7 mouse cellular contexts compared by ENCODE assay signal in genomic region chr2:119744163-119745111, GRCm38 (mm10). TPM values are rescaled to one million over a fixed set of nuclear protein-coding genes. Genes with fewer than 3 reads are reported as not detected.
A peak's percentile ranks its signal among the peaks of the same experiment; 100 is the strongest.
DNase-seq lines count a peak whose midpoint lies in the region; ATAC-seq and TF ChIP-seq lines count a peak whose summit lies in the region.

No protein-coding gene starts in this region.

- DNase-seq in ZHBTc4 (ENCODE audit: low read depth, low spot score), result peak; percentile 68
- peak; percentile 13 for DNase-seq in forebrain, postnatal 0 days
- DNase-seq in lung, postnatal 0 days (ENCODE audit: low spot score), result peak; percentile 84
- peak; percentile 46 for DNase-seq in retina, postnatal 1 day
- DNase-seq in cerebellum, adult 11 months, result no peak

- no peak for TF ChIP-seq EP300 in lung, postnatal 0 days (IDR thresholded peaks at IDR 0.05)

- no peak for TF ChIP-seq CTCF in E14TG2a.4 (conservative IDR thresholded peaks at IDR 0.05; ENCODE audit: low read length)
- TF ChIP-seq CTCF in forebrain, postnatal 0 days (IDR thresholded peaks at IDR 0.05; ENCODE audit: low read depth), result no peak
- TF ChIP-seq CTCF in lung, postnatal 0 days (IDR thresholded peaks at IDR 0.05), result peak; percentile 19

- 10% methylated on average over 46 of the region's 46 CpGs for WGBS in forebrain, postnatal 0 days
- 3% methylated on average over 46 of the region's 46 CpGs for WGBS in kidney, embryonic 15.5 days
- WGBS in lung, postnatal 0 days, result 8% methylated on average over 45 of the region's 46 CpGs

- peak; percentile 10; the same call in 1 of the 2 replicates for ATAC-seq in forebrain, postnatal 0 days
- 0 out of 2 replicates have a peak, but pooled peaks have one; percentile 9 for ATAC-seq in kidney, embryonic 15.5 days (replicated peaks; ENCODE audit: low FRiP score)
- ATAC-seq in lung, postnatal 0 days, result peak; percentile 82

- H3K4me1 ChIP-seq in E14TG2a.4 (replicated peaks; ENCODE audit: low read depth, low read length), result peaks cover 64% of the 10 kb centered on the region
- H3K4me1 ChIP-seq in forebrain, postnatal 0 days (ENCODE audit: insufficient read depth), result no peaks in the 10 kb centered on the region
- H3K4me1 ChIP-seq in kidney, embryonic 15.5 days, result peaks cover 48% of the 10 kb centered on the region
- H3K4me1 ChIP-seq in lung, postnatal 0 days (ENCODE audit: insufficient read depth, low read depth, low read length), result peaks cover 25% of the 10 kb centered on the region

- H3K9me3 ChIP-seq in E14TG2a.4 (ENCODE audit: low read length), result no peaks in the 10 kb centered on the region
- H3K9me3 ChIP-seq in forebrain, postnatal 0 days (ENCODE audit: low read length), result no peaks in the 10 kb centered on the region
- H3K9me3 ChIP-seq in kidney, embryonic 15.5 days (replicated peaks), result no peaks in the 10 kb centered on the region
- H3K9me3 ChIP-seq in lung, postnatal 0 days (ENCODE audit: low read length), result no peaks in the 10 kb centered on the region

- 0 out of 2 replicates have a peak, but pooled peaks cover 5% of the 10 kb centered on the region for H3K36me3 ChIP-seq in E14TG2a.4 (ENCODE audit: insufficient read depth, low read length)
- H3K36me3 ChIP-seq in forebrain, postnatal 0 days (ENCODE audit: insufficient read depth), result no peaks in the 10 kb centered on the region
- H3K36me3 ChIP-seq in kidney, embryonic 15.5 days, result no peaks in the 10 kb centered on the region
- H3K36me3 ChIP-seq in lung, postnatal 0 days (ENCODE audit: insufficient read depth, low read length), result no peaks in the 10 kb centered on the region

- no peak overlapping the region for H3K27ac ChIP-seq in forebrain, postnatal 0 days (ENCODE audit: low read depth, low read length)
- H3K27ac ChIP-seq in kidney, embryonic 15.5 days, result no peak overlapping the region
- peak overlapping the region; percentile 32; the same call in 1 of the 2 replicates for H3K27ac ChIP-seq in lung, postnatal 0 days (ENCODE audit: low read length)

- H3K9ac ChIP-seq in forebrain, postnatal 0 days, result no peak overlapping the region
- no peak overlapping the region for H3K9ac ChIP-seq in kidney, embryonic 15.5 days
- H3K9ac ChIP-seq in lung, postnatal 0 days (replicated peaks; ENCODE audit: low read depth), result no peak overlapping the region

- peak overlapping the region; percentile 90 for H3K4me3 ChIP-seq in E14TG2a.4 (replicated peaks; ENCODE audit: low read length)
- H3K4me3 ChIP-seq in forebrain, postnatal 0 days (ENCODE audit: low read depth, low read length), result peak overlapping the region; percentile 54
- peak overlapping the region; percentile 71 for H3K4me3 ChIP-seq in kidney, embryonic 15.5 days (replicated peaks)
- peak overlapping the region; percentile 17 for H3K4me3 ChIP-seq in lung, postnatal 0 days (ENCODE audit: low read depth, low read length)

- H3K4me2 ChIP-seq in forebrain, postnatal 0 days (ENCODE audit: low read depth), result peak overlapping the region; percentile 89
- H3K4me2 ChIP-seq in kidney, embryonic 15.5 days, result peak overlapping the region; percentile 100
- H3K4me2 ChIP-seq in lung, postnatal 0 days (replicated peaks; ENCODE audit: low read depth, low read length), result peak overlapping the region; percentile 100

- H3K27me3 ChIP-seq in E14TG2a.4 (ENCODE audit: insufficient read depth, low read length), result peaks cover 46% of the 10 kb centered on the region
- H3K27me3 ChIP-seq in forebrain, postnatal 0 days (ENCODE audit: insufficient read depth, low read length), result peaks cover 30% of the 10 kb centered on the region
- peaks cover 56% of the 10 kb centered on the region for H3K27me3 ChIP-seq in kidney, embryonic 15.5 days
- H3K27me3 ChIP-seq in lung, postnatal 0 days (replicated peaks; ENCODE audit: insufficient read depth, low read length), result peaks cover 17% of the 10 kb centered on the region; the same call in 1 of the 2 replicates

RNA-seq across cellular contexts. Expression of gene Itpka, which starts 2.3 kb away (rescaled TPM):
- 7.4 and 11.9 TPM in 2 replicates for total RNA-seq in forebrain, postnatal 0 days (2014; rRNA removed)
- polyA plus RNA-seq in forebrain, postnatal 0 days (2015; fragmentation: Nextera tagmentation; extraction: Ambion mirVana), result 7.4 and 8.7 TPM in 2 replicates
- 1.2 and 1.5 TPM in 2 replicates for polyA plus RNA-seq in kidney, embryonic 15.5 days (2015; fragmentation: Nextera tagmentation; extraction: Ambion mirVana)
- polyA plus RNA-seq in lung, postnatal 0 days (2015; fragmentation: Nextera tagmentation; extraction: Ambion mirVana), result 6.5 and 6.6 TPM in 2 replicates

RNA-seq across cellular contexts. Expression of gene Ltk, which starts 15.8 kb away (rescaled TPM):
- 1.3 and 1.7 TPM in 2 replicates for total RNA-seq in forebrain, postnatal 0 days (2014; rRNA removed)
- 0.48 and 0.56 TPM in 2 replicates for polyA plus RNA-seq in forebrain, postnatal 0 days (2015; fragmentation: Nextera tagmentation; extraction: Ambion mirVana)
- polyA plus RNA-seq in kidney, embryonic 15.5 days (2015; fragmentation: Nextera tagmentation; extraction: Ambion mirVana), result 0.53 and 0.95 TPM in 2 replicates
- 0.79 and 1.3 TPM in 2 replicates for polyA plus RNA-seq in lung, postnatal 0 days (2015; fragmentation: Nextera tagmentation; extraction: Ambion mirVana)

RNA-seq across cellular contexts. Expression of gene Rpap1, which starts 42.9 kb away (rescaled TPM):
- 18.9 and 20.4 TPM in 2 replicates for total RNA-seq in forebrain, postnatal 0 days (2014; rRNA removed)
- 8.0 and 9.9 TPM in 2 replicates for polyA plus RNA-seq in forebrain, postnatal 0 days (2015; fragmentation: Nextera tagmentation; extraction: Ambion mirVana)
- 29.9 and 34.1 TPM in 2 replicates for polyA plus RNA-seq in kidney, embryonic 15.5 days (2015; fragmentation: Nextera tagmentation; extraction: Ambion mirVana)
- 10.0 and 11.0 TPM in 2 replicates for polyA plus RNA-seq in lung, postnatal 0 days (2015; fragmentation: Nextera tagmentation; extraction: Ambion mirVana)

RNA-seq across cellular contexts. Expression of gene Tyro3, which starts 53.1 kb away (rescaled TPM):
- total RNA-seq in forebrain, postnatal 0 days (2014; rRNA removed), result 46.6 and 47.5 TPM in 2 replicates
- polyA plus RNA-seq in forebrain, postnatal 0 days (2015; fragmentation: Nextera tagmentation; extraction: Ambion mirVana), result 17.3 and 18.5 TPM in 2 replicates
- 12.3 and 13.0 TPM in 2 replicates for polyA plus RNA-seq in kidney, embryonic 15.5 days (2015; fragmentation: Nextera tagmentation; extraction: Ambion mirVana)
- 7.3 and 7.9 TPM in 2 replicates for polyA plus RNA-seq in lung, postnatal 0 days (2015; fragmentation: Nextera tagmentation; extraction: Ambion mirVana)

Comparison
In these comparisons a context has a peak if more than half of its experiments do, and no peak if none do; other contexts are left out.
1. H3K4me3 ChIP-seq: peak in every context shown above with its lines; median percentile 90 in E14TG2a.4; 71 in kidney, embryonic 15.5 days; 54 in forebrain, postnatal 0 days; 17 in lung, postnatal 0 days.
2. ATAC-seq: peak in every context shown above with its lines; median percentile 82 in lung, postnatal 0 days; 10 in forebrain, postnatal 0 days; 9 in kidney, embryonic 15.5 days.